Mouse (Mus musculus): ENCODE measurements around the gene Col1a1. TPM values are rescaled to one million over a fixed set of nuclear protein-coding genes. Genes with fewer than 3 reads are reported as not detected.
"Not testable (repeated sequence)": the region's sequence is repeated elsewhere in the genome, so short reads cannot be mapped to it uniquely, and the experiment has no call there.

Col1a1 gene
- total RNA-seq, 4 experiments from 2014 or later, result 6.6 to 7.8 (median 7.3) TPM

DNA sequence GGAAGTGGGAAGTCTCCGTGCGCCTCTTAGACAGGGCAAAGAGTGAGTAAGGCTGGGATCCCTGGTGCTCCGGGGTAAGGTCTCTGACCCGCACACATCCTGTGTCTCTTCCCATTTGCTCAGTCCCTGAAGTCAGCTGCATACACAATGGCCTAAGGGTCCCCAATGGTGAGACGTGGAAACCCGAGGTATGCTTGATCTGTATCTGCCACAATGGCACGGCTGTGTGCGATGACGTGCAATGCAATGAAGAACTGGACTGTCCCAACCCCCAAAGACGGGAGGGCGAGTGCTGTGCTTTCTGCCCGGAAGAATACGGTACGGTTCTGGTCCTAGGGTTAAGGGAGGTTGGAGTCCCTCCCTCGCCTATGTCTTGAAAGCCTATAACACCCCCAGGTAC, 1.8 kb downstream of the Col1a1 start:
- DNase-seq (ENCODE audit: low spot score in 2 of 2), result no peak

DNA sequence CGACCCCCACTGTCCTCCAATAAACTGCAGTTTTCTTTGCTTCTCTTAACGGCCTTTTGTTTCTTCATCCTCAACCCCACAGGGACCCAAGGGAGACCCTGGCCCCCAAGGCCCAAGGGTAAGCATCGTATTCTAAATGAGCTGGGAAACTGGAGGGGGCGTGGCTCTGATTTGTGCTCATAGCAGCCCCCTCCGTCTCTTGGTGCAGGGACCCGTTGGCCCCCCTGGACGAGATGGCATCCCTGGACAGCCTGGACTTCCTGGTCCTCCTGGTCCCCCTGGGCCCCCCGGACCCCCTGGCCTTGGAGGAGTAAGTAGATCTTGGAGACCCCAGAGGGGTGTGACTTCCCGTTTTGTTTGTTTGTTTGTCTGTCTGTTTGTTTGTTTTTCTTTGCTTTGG, 2.3 kb downstream of the Col1a1 start:
- no peak for DNase-seq (ENCODE audit: low spot score in 2 of 2)

DNA sequence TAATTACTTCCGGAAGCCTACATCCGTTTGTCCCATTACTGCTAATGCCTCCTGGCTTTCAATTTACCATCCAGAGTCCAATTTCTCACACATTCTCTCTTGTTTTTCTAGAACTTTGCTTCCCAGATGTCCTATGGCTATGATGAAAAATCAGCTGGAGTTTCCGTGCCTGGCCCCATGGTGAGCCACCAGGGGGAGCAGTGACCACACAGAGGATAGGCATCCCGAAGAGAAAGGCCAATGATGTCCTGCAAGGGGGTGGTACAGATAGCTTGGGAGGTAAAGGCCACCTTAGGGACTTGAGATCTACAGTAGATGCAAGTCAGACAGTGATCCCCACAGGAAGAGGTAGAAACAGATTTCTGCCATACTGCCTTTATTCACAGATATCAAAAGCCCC, 3.3 kb downstream of the Col1a1 start:
- DNase-seq (ENCODE audit: low spot score in 2 of 2), result peak; percentile 40 to 79

DNA sequence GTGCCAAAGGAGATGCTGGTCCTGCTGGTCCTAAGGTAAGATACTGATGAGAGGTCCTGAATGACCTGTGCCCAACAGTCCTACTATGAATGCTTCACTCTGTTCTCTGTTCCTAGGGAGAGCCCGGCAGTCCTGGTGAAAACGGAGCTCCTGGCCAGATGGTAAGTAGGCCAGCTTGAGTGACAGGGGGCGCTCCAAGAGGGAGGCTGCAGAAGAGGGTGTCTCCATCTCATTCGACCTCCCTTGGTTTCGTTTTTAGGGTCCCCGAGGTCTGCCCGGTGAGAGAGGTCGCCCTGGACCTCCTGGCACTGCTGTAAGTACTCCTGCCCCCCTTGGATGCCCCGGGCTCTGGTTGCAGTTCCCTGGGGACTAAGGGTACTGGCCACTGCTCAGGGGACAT, 5.1 kb downstream of the Col1a1 start:
- DNase-seq (ENCODE audit: low spot score in 2 of 2), result no peak

DNA sequence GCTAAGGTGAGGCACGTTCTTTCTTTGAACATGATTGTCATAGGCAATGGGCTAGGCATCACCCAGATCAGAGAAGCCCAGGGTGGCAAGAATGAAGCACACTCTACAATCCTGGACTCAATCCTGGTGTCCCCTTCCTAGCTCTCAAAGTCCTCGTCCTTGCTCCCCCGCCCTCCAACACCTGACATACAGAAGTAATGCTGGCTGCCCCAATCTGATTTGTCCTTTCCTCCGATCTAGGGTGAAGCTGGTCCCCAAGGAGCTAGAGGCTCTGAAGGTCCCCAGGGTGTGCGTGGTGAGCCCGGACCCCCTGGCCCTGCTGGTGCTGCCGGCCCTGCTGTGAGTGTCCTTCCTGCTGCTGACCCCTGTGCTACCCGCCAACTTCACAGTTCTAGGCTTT, 5.8 kb downstream of the Col1a1 start:
- DNase-seq (ENCODE audit: low spot score in 2 of 2), result no peak

DNA sequence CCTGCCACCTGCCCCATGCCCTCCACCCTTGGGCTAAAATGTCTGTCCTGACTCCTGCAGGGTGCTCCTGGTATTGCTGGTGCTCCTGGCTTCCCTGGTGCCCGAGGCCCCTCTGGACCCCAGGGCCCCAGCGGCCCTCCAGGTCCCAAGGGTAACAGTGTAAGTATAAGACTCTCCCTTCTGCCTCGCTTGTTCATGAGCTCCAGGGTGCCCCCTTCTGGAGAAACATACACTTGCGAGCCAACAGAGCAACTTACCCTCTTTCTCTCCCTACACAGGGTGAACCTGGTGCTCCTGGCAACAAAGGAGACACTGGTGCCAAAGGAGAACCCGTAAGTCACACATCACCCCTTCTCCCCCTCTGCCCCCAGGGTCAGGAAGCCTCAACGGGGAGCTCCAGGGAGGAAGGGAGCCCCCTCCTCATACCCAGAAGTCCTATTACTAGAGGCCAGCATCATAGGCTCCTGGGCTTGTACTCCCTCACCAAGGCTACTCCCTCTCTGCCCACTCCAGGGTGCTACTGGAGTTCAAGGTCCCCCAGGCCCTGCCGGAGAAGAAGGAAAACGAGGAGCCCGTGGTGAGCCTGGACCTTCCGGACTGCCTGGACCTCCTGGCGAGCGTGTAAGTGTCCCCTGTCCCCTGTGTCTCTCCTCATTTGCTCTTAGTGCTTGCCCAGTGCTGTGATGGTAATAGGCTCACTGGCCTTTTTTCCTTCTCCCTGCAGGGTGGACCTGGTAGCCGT, 6.4 kb downstream of the Col1a1 start:
- peak in 1 of 2 experiments; percentile 48 for DNase-seq (ENCODE audit: low spot score in 2 of 2)

DNA sequence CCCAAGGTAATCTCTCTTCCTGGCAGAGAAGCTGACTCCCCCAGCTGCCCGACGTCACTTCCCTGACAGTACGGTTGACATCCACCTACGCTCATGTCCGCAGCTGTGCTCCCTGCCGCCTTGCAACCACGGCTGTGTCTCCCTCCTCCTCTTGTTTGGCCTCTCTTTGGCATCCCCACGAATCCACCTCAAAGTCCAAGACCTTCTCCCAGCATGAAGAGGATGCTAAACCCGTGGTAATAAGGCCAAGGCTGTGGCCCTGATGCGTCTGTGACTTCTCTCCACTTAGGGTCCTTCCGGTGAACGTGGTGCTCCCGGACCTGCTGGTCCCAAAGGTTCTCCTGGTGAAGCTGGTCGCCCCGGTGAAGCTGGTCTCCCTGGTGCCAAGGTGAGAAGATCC, 7.0 kb downstream of the Col1a1 start:
- DNase-seq (ENCODE audit: low spot score in 2 of 2), result no peak

DNA sequence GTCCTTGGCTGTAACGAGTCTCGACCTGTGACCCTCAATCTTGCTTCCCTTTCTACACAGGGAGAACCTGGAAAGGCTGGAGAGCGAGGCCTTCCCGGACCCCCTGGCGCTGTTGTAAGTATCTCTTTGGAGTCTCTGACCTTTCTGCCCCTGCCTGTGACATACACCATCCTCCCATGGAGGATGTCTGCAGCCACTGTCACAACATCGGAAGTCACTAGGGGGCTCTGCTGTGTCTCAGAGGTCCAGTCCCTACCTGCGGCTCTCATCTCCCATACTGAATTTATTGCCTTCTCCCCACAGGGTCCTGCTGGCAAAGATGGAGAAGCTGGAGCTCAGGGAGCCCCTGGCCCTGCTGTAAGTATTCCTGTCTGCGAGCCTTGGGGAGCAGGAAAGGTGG, 8.3 kb downstream of the Col1a1 start:
- DNase-seq (ENCODE audit: low spot score in 2 of 2), result no peak

DNA sequence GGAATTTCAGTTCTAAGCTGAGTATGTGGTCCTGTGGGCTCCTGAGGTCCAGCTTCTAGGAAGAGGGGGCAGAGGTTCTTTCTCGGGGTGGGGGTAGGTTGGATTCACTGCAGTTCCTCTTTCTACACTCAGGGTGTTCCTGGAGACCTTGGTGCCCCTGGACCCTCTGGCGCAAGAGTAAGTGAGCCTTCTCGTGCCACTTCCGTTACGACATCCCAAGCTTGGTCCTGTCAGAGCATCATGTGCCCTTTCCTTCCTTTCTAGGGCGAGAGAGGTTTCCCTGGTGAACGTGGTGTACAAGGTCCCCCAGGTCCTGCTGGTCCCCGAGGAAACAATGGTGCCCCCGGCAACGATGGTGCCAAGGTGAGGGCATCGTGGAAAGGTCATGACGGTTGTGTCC, 9.2 kb downstream of the Col1a1 start:
- no peak for DNase-seq (ENCODE audit: low spot score in 2 of 2)

DNA sequence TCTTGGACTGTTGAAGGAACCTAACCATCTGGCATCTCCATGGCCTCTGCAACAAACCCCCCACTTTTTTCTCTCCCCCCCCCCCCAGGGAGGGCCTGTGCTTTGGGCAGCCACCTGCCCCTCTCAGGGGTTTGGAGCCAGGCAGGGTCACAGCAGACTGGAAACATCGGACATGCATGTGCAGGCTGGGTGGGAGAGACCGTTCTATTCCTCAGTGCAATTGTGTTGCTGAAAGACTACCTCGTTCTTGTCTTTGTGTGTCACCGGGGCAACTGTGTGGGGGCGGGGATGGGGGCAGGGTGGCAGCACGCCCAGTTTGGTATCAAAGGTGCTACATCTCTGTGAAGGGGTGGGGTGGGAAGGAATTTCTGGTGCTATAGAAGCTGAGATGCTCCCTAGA, 16.1 kb downstream of the Col1a1 start:
- DNase-seq (ENCODE audit: low spot score in 2 of 2), result no peak

DNA sequence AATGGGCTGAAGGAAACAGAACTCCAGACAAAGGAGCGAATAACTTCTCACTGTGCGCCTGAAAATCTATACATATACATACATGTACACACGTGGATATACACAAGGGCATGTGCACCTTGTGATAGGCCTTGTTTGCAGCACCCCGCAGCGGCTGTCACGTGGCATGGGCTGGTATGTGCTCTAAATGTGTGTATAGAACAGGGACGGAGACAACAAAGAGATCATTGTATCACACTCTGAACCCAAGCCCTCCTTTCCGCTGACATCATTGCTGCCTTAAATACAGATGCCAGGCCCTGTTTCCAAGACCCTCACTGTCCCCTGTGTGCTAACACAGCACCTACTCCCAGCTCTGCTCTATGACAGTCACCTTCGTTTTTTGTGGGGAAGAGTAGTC, 19.1 kb downstream of the Col1a1 start:
- no peak for DNase-seq (ENCODE audit: low spot score in 2 of 2)

DNA sequence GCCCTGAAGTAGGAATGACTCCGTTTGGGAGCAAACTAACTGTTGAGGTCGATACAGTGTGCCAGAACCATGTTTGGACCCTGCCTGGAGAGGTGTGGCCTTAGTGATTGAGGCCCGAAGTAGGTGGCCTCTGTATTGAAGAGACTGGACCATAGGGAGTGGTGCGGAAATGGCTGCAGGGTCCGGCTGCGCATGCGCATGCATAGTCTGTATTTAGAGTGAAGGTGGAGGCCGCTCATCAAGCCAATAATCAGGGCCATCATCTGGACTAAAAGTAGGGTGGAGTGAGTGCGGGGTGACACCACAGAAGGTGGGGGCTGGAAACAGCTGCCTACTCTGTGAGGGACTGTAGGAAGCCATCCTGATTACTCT, 21.7 kb downstream of the Col1a1 start:
- DNase-seq (ENCODE audit: low spot score in 2 of 2), result no peak

DNA sequence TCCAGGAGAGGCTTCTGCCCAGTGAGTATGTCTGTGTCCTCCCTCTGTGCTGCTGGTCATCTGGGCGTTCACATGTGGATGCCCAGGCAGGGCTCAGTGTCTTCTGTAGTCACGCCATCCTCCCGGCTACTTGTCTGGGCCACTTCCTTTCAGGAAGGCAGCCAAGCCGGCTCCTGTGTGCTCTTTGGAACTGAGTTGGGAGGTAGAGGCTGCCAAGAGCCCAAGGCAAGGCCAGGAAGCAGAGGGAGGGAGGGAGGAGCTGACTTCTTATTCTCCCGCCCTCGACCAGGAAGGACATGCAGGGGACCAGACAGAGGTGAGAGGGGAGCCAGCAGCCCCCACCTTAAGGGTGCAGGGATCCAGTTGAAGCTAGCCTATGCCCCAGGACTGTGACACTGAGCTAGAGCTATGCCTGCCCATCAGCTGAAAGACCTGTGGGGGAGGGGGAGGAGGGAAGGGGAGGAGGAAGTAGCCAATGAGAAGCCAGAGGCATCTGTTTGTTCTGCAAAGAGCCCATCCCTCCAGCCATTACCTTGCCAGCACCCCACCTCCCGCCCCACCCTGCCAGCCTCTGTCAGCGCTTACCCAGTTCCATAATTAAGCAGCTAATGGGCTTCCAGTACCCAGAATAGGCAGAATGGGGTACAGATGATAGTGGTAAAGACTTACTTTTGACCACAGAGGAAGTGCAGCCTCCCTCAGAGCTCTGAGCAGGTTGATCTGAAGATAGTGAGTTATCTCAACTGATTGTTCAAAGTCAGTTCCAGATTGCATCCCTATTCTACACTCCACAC, 22.2 kb downstream of the Col1a1 start:
- DNase-seq (ENCODE audit: low spot score in 2 of 2), result peak in 1 of 2 experiments; percentile 45

DNA sequence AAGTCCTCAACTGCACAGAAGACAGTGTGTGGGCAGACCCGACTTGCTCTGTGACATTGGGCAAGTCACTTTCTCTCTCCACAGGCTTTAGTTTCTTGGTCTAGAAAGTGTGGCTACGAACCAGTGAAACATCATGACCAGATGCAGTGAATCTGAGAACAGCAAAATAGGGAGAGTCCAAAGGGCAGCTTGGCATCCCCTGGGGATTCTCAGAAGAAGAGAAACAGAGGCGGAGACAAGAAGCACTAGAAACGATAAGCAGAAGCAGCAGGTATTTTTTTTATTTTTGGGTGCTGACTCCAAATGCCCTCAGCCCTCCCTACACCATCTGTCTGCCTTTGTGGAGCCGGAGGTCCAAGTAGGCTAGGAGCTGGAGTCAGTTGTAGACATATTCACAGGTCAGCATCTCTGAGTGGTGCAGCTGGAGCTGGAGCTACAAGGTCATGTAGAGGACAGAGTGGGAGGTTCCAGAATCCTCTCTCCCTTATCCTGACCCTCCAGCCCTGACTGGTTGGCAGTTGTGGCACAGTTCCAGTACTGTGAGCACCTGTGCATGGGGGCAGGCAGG, 26.6 kb downstream of the Col1a1 start:
- no peak for DNase-seq (ENCODE audit: low spot score in 2 of 2)

DNA sequence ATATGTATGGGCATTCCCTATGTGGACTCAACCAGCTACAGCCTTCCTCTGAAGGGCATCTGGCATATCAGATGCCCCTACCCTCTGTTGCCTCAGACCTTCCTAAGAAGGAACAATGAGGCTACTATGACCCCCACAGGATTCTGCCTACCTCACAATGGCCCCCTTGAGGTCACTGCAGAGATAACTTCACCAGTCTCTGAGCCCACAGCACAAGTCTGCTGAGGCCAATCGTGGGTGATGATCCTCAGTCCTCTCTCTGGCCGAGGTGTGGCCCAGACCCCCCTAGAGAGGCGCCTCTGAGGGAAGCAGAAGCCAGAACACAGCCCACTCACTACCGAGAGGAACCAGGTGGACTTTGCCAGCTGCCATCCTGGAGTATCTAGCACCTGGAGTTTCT, 31.4 kb downstream of the Col1a1 start, which contains the start of gene Hils1:
Gene Hils1, plus strand, starts transcription at position 175 of the 400 bp plus-strand sequence.
- no peak for DNase-seq (ENCODE audit: low spot score in 2 of 2)

DNA sequence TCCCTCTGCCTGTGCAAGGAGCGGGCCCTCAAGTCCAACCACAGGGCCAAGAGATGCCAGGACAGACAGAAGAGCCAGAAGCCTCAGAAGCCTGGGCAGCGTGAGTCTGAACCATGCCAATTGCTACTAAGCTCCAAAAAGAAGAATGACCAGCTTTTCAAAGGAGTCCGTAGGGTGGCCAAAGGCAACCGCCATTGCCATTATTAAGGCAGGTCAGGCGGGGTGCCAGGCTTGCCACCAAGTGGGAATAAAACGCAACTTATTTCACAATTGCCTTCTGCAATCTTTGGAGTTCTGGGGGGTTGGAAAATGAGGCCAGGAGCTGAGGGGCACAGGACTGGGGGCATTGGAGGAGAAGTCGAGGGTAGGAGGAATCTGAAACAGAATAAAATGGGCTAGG, 32.2 kb downstream of the Col1a1 start:
- DNase-seq (ENCODE audit: low spot score in 2 of 2), result no peak

DNA sequence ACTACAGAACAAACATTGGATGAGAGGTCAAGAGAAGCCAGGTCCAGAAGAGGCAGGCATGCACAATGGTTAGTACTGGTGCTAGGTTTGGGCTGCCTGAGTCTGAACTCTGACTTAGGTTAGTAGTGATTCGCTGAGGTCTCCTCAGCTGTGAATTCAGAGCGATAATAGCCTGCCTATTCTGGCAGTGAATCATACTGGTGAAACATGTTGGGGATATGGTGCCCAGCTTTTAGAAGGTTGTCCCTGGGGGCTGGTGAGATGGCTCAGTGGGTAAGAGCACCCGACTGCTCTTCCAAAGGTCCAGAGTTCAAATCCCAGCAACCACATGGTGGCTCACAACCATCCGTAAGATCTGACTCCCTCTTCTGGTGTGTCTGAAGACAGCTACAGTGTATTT, 33.7 kb downstream of the Col1a1 start:
- not testable (repeated sequence) for DNase-seq (ENCODE audit: low spot score in 2 of 2)

DNA sequence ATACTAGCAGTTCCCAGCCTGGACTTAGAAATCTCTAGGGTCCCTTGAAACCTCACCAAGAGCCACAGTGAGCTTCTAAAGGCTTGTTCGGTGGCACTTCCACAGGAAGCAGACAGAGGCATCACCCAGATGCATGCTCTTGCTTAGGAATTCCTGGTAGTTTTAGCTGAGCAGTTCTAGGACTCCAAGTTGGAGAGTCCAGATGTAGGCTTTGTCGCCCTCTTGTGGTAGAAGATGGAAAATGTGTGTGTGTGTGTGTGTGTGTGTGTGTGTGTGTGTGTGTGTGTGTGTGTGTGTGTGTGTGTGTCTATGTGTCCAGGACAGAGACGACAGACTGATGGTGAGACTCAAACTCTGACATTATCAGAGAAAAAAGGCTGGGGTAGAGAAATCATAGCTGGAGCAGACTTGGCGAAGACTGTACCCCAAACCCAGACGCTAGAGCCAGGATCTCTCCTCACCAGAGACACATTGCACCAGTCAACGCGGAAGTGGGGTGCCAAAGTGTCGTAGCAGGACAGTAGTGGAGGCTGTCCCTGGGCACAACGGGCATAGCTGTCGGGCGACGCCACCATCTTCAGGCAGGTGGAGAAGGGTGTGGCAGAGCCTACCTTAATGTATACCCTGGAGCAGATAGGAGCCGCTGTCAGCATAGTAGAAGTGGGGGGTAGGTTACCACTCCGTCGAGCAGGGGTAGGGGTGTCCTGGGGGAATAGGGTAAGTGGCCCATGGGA, 34.4 kb downstream of the Col1a1 start:
- peak in 1 of 2 experiments; percentile 77 for DNase-seq (ENCODE audit: low spot score in 2 of 2)

DNA sequence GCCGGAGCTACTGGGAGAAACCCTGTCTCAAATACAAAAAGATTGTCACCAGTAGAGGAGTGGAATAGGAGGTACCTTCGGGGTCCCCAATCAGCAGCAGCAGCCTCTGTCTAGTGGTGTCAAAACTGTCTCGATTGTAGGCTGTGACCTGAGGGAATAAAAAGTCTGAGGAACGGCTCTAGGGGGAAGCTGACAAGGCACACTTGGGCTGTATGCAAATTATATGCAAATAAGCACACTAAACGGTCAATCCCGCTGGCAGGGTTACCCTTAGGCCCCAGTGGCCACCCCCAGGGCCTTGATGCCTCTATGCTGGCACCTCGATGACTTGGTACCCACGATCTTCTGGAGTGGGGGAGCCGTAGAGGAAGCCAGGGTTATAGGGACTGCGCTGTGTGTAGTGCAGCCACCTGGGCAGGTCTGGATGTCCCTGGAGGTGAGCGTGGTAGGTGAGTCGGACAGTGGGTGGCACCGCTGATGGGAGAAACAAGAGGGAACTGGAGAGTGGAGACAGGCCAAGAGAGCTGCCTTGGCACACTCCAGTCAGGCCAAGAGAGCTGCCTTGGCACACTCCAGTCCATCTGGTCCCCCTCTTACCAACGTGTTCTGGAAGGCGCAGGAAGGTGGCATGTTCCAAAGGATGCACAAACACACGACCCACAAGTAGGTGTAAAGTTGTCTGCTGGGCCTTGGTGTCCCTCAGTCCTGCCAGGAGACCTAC, 36.0 kb downstream of the Col1a1 start:
- DNase-seq (ENCODE audit: low spot score in 2 of 2), result no peak

DNA sequence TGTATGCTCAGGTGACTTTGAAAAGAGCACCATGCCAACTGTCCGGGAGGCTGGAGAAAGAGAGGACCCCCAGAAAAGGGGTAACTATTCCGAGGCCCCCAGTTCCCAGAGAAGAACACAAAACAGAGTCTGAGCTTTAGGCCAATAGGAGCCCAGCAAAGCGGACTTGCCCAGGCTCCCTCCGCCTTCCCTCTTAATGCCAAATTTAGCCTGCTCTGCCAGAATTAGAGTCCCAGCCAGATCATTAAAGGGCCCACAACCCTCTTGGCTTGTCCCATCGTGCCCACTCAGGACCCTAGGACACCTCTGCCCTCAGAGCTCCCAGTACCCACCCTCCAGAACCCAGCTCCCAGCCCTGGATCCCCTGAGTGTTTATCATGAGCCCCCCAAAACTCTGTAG, 36.9 kb downstream of the Col1a1 start:
- DNase-seq (ENCODE audit: low spot score in 2 of 2), result no peak

DNA sequence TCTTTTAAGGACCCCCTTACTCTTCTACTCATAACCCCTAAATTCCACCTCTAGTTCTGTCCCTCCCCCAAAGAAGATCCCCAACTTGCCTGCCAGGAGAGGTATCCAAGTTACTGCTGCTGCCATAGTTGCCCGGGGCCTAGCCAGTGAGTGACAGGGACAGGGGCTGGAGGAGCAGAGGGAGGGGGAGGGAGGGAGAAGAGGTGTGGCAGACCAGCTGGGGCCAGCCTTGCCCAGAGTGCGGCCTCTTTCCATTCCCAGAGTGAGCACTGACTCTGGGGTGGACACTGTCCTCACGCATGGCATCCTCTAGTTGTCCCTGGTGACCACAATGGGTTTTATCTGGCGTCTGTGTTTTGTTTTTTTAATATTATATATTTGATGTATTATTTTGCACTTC, 37.3 kb downstream of the Col1a1 start:
- no peak for DNase-seq (ENCODE audit: low spot score in 2 of 2)
